Mouse (Mus musculus): ENCODE results near the gene Camk1.

The Camk1 gene

GRCm38 (mm10) chr6:113343177-113344092, at the start of gene Camk1:
Gene Camk1, minus strand, starts transcription at chr6:113343984.
- peak; percentile 93 for ATAC-seq (ENCODE audit: insufficient number of reproducible peaks, low FRiP score, low TSS enrichment)

- ATAC-seq (ENCODE audit: insufficient number of reproducible peaks, low FRiP score, low TSS enrichment): peak; percentile 50; the same call in 1 of the 2 replicates
Observed at GRCm38 (mm10) chr6:113392387-113393071, 48.7 kb upstream of the Camk1 start.

GRCm38 (mm10) chr6:113392015-113392386, 48.2 kb upstream of the Camk1 start:
- 0 out of 2 replicates have a peak, but pooled peaks have one; percentile 31 for ATAC-seq (ENCODE audit: insufficient number of reproducible peaks, low FRiP score, low TSS enrichment)

- no peak for ATAC-seq (ENCODE audit: insufficient number of reproducible peaks, low FRiP score, low TSS enrichment)
Observed at GRCm38 (mm10) chr6:113390715-113391114, 46.9 kb upstream of the Camk1 start.

- ATAC-seq (ENCODE audit: insufficient number of reproducible peaks, low FRiP score, low TSS enrichment): no peak
Observed at GRCm38 (mm10) chr6:113388960-113389359, 45.2 kb upstream of the Camk1 start, which contains the start of gene Ttll3. Gene Ttll3, plus strand, starts transcription at chr6:113389260.

- no peak for ATAC-seq (ENCODE audit: insufficient number of reproducible peaks, low FRiP score, low TSS enrichment)
Observed at GRCm38 (mm10) chr6:113386025-113386424, 42.2 kb upstream of the Camk1 start.

GRCm38 (mm10) chr6:113385160-113385714, 41.5 kb upstream of the Camk1 start:
- ATAC-seq (ENCODE audit: insufficient number of reproducible peaks, low FRiP score, low TSS enrichment): no peak

GRCm38 (mm10) chr6:113384351-113384927, 40.7 kb upstream of the Camk1 start:
- no peak for ATAC-seq (ENCODE audit: insufficient number of reproducible peaks, low FRiP score, low TSS enrichment)

GRCm38 (mm10) chr6:113380480-113380879, 36.7 kb upstream of the Camk1 start:
- no peak for ATAC-seq (ENCODE audit: insufficient number of reproducible peaks, low FRiP score, low TSS enrichment)

- ATAC-seq (ENCODE audit: insufficient number of reproducible peaks, low FRiP score, low TSS enrichment): no peak
Observed at GRCm38 (mm10) chr6:113379246-113379645, 35.5 kb upstream of the Camk1 start.

- ATAC-seq (ENCODE audit: insufficient number of reproducible peaks, low FRiP score, low TSS enrichment): peak; percentile 93
Observed at GRCm38 (mm10) chr6:113377496-113378385, 34.0 kb upstream of the Camk1 start, which contains the start of the genes Tada3 and Arpc4. Gene Tada3, minus strand, starts transcription at chr6:113377883. Gene Arpc4, plus strand, starts transcription at chr6:113378115.

- no peak for ATAC-seq (ENCODE audit: insufficient number of reproducible peaks, low FRiP score, low TSS enrichment)
Observed at GRCm38 (mm10) chr6:113377172-113377495, 33.4 kb upstream of the Camk1 start.

- no peak for ATAC-seq (ENCODE audit: insufficient number of reproducible peaks, low FRiP score, low TSS enrichment)
Observed at GRCm38 (mm10) chr6:113373491-113373890, 29.7 kb upstream of the Camk1 start.

GRCm38 (mm10) chr6:113370194-113370929, 26.6 kb upstream of the Camk1 start:
- ATAC-seq (ENCODE audit: insufficient number of reproducible peaks, low FRiP score, low TSS enrichment): no peak

GRCm38 (mm10) chr6:113368577-113368976, 24.8 kb upstream of the Camk1 start:
- ATAC-seq (ENCODE audit: insufficient number of reproducible peaks, low FRiP score, low TSS enrichment): no peak

GRCm38 (mm10) chr6:113368124-113368523, 24.3 kb upstream of the Camk1 start:
- ATAC-seq (ENCODE audit: insufficient number of reproducible peaks, low FRiP score, low TSS enrichment): no peak

GRCm38 (mm10) chr6:113367574-113367973, 23.8 kb upstream of the Camk1 start:
- no peak for ATAC-seq (ENCODE audit: insufficient number of reproducible peaks, low FRiP score, low TSS enrichment)

GRCm38 (mm10) chr6:113366639-113367038, 22.9 kb upstream of the Camk1 start:
- ATAC-seq (ENCODE audit: insufficient number of reproducible peaks, low FRiP score, low TSS enrichment): no peak

- no peak for ATAC-seq (ENCODE audit: insufficient number of reproducible peaks, low FRiP score, low TSS enrichment)
Observed at GRCm38 (mm10) chr6:113364518-113365135, 20.8 kb upstream of the Camk1 start.

Measured in cerebellum, adult (tissue).